In genomic region chr4:140153711-140154114, GRCm38 (mm10) we compare ENCODE assay signal across 10 mouse cellular contexts.
DNase-seq lines count a peak whose midpoint lies in the region; ATAC-seq and TF ChIP-seq lines count a peak whose summit lies in the region.
"Had no signal": no experiment of that assay in that cellular context is flagged by ENCODE, and none has a peak within 500 bp of the region (broad histone marks: within the 10 kb centered on the region; RNA-seq: fewer than 3 reads in every experiment).

No protein-coding gene starts in this region.

- no peak overlapping the region for H3K27ac ChIP-seq in heart, postnatal 0 days (ENCODE audit: low read depth)
- H3K27ac ChIP-seq in heart, embryonic 10.5 days: no peak overlapping the region
- H3K27ac ChIP-seq in hindbrain, postnatal 0 days: peak overlapping the region; percentile 77
- H3K27ac ChIP-seq: heart, adult 2 months; limb, embryonic 15.5 days had no signal

- H3K9ac ChIP-seq in heart, postnatal 0 days (replicated peaks; ENCODE audit: low read depth, low read length): no peak overlapping the region
- no peak overlapping the region for H3K9ac ChIP-seq in hindbrain, postnatal 0 days (replicated peaks; ENCODE audit: low read length)
- H3K9ac ChIP-seq: limb, embryonic 15.5 days had no signal

- 0 out of 2 replicates have a peak, but pooled peaks have one; percentile 42 for ATAC-seq in heart, postnatal 0 days (ENCODE audit: insufficient read depth, low read depth)
- peak; percentile 67 for ATAC-seq in hindbrain, postnatal 0 days

- no peaks in the 10 kb centered on the region for H3K4me1 ChIP-seq in heart, postnatal 0 days (ENCODE audit: control insufficient read depth, insufficient read depth)
- peaks cover 20% of the 10 kb centered on the region for H3K4me1 ChIP-seq in heart, embryonic 10.5 days
- peaks cover 15% of the 10 kb centered on the region for H3K4me1 ChIP-seq in hindbrain, postnatal 0 days (ENCODE audit: insufficient read depth, low read length)

- no peak overlapping the region for H3K4me2 ChIP-seq in heart, postnatal 0 days (ENCODE audit: low read depth, low read length)
- no peak overlapping the region for H3K4me2 ChIP-seq in hindbrain, postnatal 0 days (ENCODE audit: low read depth, low read length)
- H3K4me2 ChIP-seq: limb, embryonic 15.5 days had no signal

- no peaks in the 10 kb centered on the region for H3K36me3 ChIP-seq in heart, postnatal 0 days (replicated peaks; ENCODE audit: control insufficient read depth, insufficient read depth, low read length)
- H3K36me3 ChIP-seq in heart, embryonic 10.5 days: no peaks in the 10 kb centered on the region
- 0 out of 2 replicates have a peak, but pooled peaks cover 6% of the 10 kb centered on the region for H3K36me3 ChIP-seq in hindbrain, postnatal 0 days (ENCODE audit: insufficient read depth, low read length)
- H3K36me3 ChIP-seq: limb, embryonic 15.5 days had no signal

- no peak overlapping the region for H3K4me3 ChIP-seq in heart, postnatal 0 days (ENCODE audit: low read depth, low read length)
- H3K4me3 ChIP-seq in heart, embryonic 10.5 days: no peak overlapping the region
- no peak overlapping the region for H3K4me3 ChIP-seq in hindbrain, postnatal 0 days (ENCODE audit: low read length)
- H3K4me3 ChIP-seq: heart, adult 2 months; limb, embryonic 15.5 days; myocyte had no signal

- no peaks in the 10 kb centered on the region for H3K27me3 ChIP-seq in heart, postnatal 0 days (ENCODE audit: control insufficient read depth, insufficient read depth, low read length)
- peaks cover 14% of the 10 kb centered on the region for H3K27me3 ChIP-seq in heart, embryonic 10.5 days (ENCODE audit: insufficient read depth, poor library complexity, severe bottlenecking)
- no peaks in the 10 kb centered on the region for H3K27me3 ChIP-seq in hindbrain, postnatal 0 days (ENCODE audit: insufficient read depth, low read length)

- WGBS in heart, postnatal 0 days: 39% methylated on average over 9 of the region's 9 CpGs
- 50% methylated on average over 9 of the region's 9 CpGs for WGBS in heart, embryonic 10.5 days
- 30% methylated on average over 7 of the region's 9 CpGs for WGBS in hindbrain, postnatal 0 days

- intact Hi-C loops in left cerebral cortex, postnatal 10 days (cut with DNase I): no loop called here

- H3K9me3 ChIP-seq in heart, postnatal 0 days (replicated peaks; ENCODE audit: control insufficient read depth, low read length): no peaks in the 10 kb centered on the region
- no peaks in the 10 kb centered on the region for H3K9me3 ChIP-seq in heart, embryonic 10.5 days
- H3K9me3 ChIP-seq in hindbrain, postnatal 0 days (ENCODE audit: low read length): no peaks in the 10 kb centered on the region
- H3K9me3 ChIP-seq: limb, embryonic 15.5 days had no signal

- TF ChIP-seq POLR2A in brain, embryonic 14.5 days (IDR thresholded peaks at IDR 0.05; ENCODE audit: borderline replicate concordance, extremely low read depth, insufficient read depth, insufficient read length, poor library complexity, severe bottlenecking): no peak

- TF ChIP-seq CTCF in heart, postnatal 0 days (IDR thresholded peaks at IDR 0.05; ENCODE audit: low read depth): no peak
- no peak for TF ChIP-seq CTCF in brain, embryonic 14.5 days (IDR thresholded peaks at IDR 0.05; ENCODE audit: borderline replicate concordance, extremely low read depth, insufficient read depth, insufficient read length)
- no peak for TF ChIP-seq CTCF in hindbrain, postnatal 0 days (IDR thresholded peaks at IDR 0.05; ENCODE audit: low read depth)

- TF ChIP-seq EP300 in heart, postnatal 0 days (IDR thresholded peaks at IDR 0.05; ENCODE audit: low read depth): no peak

- peak; percentile 10 for DNase-seq in heart, postnatal 0 days (ENCODE audit: low spot score)
- DNase-seq in heart, embryonic 10.5 days (ENCODE audit: low spot score): no peak
- peak; percentile 32 for DNase-seq in MN1 (ENCODE audit: low spot score)
- DNase-seq in brain, embryonic 14.5 days (ENCODE audit: low read depth): peak; percentile 66
- peak; percentile 56 for DNase-seq in hindbrain, postnatal 0 days (ENCODE audit: low spot score)
- DNase-seq in left cerebral cortex, postnatal 10 days (ENCODE audit: extremely low spot score in 1 of 2, low spot score in 2 of 2): no peak
- no peak for DNase-seq in adrenal gland, postnatal 4 days (ENCODE audit: low spot score in 2 of 2)

Comparison
In these comparisons a context has a peak if more than half of its experiments do, and no peak if none do; other contexts are left out.
1. DNase-seq: peak in heart, postnatal 0 days (single experiment), MN1 (single experiment), brain, embryonic 14.5 days (single experiment) and hindbrain, postnatal 0 days (single experiment); none in heart, embryonic 10.5 days (single experiment), left cerebral cortex, postnatal 10 days (0 of 2) and adrenal gland, postnatal 4 days (0 of 2).